Mouse (Mus musculus): Measurements from ENCODE around the gene Exoc6b.
A peak's percentile ranks its signal among the peaks of the same experiment; 100 is the strongest.
"Not testable (repeated sequence)": the region's sequence is repeated elsewhere in the genome, so short reads cannot be mapped to it uniquely, and the experiment has no call there.

Gene Exoc6b

DNA sequence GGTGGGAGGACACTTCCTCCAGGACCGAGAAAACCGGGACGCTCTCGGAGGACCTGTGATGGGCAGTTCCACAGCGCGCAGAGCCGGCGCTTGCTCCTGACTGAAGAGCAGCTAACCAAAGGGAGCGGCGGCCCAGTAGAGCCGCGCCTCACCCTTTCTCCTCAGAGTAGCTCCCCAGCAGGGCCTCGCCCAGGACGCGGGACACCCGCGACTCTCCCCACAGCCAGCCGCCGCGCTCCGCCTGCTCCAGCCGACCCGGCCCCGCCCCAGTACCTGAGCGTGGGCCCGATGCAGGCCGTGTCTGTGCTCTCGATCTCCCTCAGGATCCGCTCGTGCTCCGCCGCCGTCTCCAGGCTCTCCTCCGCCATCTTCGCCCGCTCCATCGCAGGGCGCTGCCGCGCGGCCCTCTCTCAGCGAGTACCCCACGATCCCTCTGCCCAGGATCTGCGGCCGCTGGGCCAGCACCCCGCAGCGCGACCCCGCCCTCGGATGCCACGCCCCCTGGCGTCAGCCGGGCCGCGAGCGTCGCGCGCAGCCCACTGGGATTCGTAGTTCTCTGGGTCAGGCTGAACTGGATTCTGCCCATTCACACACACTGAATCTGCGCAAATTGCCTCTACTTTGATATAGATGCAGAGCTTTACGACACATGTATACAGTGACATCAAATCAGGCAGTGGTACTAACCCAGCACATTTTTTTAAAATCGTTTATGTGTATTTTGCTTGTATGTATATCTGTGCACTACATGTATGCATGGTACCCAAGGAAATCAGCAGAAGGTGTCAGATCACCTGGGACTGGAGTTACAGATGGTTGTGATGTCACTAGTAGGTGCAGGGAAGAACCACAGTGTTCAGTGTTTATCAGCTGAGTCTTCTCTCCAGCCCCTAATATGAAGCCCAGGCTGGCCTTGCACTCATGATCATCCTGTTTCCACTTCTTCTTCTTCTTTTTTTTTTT lies at the start of gene Exoc6b:
Gene Exoc6b, minus strand, starts transcription at position 491 of the 963 bp plus-strand sequence.
- peak; percentile 87 for DNase-seq (ENCODE audit: inconsistent ontology term)

DNA sequence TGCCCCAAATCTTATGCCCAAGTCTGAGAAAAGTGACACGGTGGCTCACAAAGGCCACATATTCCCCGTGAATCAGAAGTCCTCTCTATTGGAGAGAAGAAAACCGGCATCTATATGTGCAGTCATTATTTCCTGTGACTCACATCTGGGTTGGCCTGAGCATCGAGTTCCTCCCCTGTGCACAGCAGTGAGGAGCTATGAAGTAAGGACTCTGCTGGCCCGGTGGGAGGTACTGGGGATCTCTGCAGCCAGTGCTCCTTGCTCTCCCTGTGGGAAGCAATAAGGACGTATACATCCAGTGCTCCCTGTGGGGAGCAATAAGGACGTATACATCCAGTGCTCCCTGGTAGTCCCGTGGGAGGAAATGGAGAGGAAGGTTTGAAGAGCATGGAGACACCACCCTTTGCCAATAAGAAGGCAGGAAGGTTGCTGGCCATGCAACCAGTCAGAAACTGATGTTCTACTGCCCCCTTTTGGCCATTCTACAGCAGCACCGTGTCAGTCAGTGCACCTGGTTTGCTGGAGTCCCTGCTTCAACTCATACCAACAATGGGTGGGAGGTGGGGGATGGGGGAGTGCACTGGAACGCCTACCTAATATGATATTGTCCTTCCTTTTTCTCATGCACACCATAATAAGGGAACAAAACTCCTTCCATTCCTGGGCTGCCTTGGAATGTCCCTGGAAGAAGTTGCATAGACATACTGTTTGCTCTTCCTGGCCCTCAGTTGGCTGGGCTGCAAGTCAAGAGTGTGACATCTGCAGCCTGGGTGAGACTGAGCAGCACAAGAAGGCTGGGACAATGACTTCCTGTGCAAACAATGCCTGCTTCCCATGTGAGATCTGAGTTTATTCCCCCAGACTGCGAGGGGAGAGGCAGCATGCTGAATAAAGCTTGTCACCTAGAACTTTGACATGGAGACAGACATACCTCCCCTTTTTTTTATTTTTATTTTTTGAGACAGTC lies 48.5 kb upstream of the Exoc6b start:
- peak; percentile 45 for DNase-seq (ENCODE audit: inconsistent ontology term)

DNA sequence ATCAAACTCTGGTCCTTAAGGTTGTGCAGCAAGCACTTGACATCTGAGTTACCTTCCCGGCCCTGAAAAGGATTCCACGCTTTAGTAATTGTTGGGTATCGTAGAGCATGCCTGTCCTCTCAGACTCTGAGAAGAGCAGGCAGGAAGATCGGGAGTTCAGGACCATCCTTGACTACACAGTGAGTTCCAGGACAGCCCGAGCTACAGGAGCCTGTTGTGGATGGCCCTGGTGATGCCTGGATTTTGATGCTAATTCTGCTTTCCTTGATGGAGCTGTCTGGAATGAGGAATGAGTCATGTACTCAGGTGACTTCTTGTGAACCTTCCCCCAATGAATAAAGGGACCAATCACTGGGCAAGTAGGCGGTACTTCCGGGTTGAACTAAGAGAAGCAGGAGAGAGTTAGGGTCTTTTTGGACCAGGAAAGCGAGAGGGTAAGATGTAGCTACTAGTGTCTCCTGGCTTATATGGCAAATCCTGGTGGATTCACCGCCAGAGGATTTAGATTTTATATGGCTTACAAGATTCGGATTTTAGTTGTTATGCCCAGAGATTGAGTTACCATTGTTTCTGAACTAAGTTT lies 35.8 kb upstream of the Exoc6b start:
- no peak for DNase-seq (ENCODE audit: inconsistent ontology term)

DNA sequence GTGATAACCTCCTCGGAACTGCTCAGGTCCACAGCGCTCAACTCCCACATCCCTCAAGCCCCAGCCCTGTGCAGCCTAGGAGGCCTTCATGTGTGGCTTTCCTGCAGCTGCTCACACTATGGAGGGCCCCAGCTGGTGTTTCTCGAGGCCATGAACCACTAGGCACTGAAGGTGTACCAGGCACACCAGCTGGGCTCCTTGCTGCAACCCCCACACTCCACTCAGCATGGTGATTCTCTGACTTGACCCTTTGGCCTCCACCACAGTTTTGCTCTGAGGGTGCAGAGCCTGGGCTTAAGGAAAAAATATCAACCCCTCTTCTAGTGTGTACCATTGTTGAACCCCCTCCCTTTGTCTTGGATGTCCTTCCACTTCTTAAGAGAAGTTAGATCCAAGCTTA lies 34.0 kb upstream of the Exoc6b start:
- DNase-seq (ENCODE audit: inconsistent ontology term): no peak

DNA sequence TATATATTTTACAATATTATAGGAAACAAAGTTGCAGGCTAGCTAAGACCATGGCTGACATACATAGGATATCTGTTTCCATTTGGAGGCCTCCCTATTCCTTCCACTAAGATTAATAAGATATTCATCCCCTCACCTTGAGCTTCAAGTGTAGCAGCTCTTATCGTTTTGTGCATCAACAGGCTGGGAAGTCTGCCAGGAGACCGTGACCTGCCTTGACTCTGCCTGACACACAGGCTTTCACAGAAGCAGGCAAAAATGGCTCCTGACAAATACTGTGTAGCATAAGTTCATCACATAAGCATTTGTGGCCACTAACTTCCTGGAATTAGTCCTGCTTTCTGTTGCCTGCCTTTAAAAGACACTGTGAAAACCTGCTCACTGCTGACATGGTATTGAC lies 27.1 kb upstream of the Exoc6b start:
- no peak for DNase-seq (ENCODE audit: inconsistent ontology term)

DNA sequence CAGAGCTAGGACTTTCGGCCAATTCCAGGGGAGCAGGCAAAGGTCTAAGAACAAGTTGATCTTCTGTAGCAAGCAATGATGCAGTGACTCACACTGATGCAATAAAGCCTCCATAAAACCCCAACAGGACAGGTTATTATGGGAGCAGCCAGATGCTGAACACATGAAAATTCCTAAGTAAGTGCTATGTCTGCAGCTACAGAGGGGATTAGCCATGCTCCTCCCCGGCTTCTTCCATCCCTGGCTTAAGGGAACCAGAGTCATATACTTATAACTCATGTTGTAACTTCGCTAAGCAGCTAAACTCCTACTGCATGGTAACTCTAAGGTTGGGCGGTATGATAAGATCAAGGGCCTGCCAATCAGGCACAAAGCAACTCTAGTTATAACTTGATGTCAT lies 18.1 kb upstream of the Exoc6b start:
- no peak for DNase-seq (ENCODE audit: inconsistent ontology term)

DNA sequence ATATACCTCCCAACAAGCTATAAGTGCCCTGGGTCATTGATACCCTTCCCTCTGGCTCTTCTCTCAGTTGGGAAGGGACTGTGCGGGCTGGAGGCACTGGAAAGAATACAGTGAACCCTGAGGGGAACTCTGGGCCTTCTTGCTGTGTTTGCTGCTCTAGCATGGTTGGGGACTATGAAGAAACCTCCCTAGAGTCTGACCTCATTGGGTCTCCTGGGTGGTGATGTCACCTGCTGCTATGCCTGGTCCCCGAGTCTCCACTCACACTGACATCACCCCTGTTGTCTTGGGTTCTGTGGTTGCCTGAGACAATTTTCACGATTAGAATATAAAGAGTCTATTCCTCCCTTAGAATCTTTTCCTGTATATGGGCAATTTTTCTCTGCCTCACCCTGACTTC lies 17.3 kb upstream of the Exoc6b start:
- no peak for DNase-seq (ENCODE audit: inconsistent ontology term)

DNA sequence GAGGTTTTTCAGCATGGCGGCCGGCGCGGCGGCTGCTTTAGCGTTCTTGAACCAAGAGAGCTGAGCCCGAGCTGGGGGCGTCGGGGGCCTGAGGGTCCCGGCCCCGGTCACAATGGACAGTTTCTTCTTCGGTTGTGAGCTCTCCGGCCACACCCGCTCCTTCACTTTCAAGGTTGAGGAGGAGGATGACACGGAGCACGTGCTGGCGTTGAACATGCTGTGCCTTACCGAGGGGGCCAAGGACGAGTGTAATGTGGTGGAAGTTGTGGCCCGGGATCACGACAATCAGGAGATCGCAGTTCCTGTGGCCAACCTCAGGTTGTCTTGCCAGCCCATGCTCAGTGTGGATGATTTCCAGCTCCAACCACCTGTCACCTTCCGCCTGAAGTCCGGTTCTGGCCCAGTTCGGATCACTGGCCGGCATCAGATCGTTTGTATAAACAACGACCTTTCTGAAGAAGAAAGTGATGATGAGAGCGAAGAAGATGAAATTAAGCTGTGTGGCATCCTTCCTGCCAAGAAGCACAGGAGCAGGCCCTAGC lies 6.9 kb upstream of the Exoc6b start:
- DNase-seq (ENCODE audit: inconsistent ontology term): not testable (repeated sequence)

DNA sequence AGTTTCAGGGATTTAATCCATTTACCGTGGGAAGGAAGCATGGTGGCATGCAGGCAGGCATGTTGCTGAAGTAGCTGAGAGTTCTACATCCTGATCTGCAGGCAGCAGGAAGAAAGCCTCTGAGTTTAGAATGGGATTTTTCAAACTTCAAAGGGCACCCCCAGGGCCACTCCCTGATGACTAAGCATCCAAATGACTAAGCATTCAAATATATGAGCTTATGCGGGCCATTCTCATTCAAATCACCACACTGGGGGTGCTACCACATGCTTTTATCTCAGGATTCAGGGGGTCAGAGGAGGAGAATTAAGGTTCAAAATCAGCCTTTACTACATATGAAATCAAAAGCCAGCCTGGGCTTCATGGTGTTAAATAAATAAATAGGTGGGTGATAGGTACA lies 5.7 kb upstream of the Exoc6b start:
- DNase-seq (ENCODE audit: inconsistent ontology term): peak; percentile 69

DNA sequence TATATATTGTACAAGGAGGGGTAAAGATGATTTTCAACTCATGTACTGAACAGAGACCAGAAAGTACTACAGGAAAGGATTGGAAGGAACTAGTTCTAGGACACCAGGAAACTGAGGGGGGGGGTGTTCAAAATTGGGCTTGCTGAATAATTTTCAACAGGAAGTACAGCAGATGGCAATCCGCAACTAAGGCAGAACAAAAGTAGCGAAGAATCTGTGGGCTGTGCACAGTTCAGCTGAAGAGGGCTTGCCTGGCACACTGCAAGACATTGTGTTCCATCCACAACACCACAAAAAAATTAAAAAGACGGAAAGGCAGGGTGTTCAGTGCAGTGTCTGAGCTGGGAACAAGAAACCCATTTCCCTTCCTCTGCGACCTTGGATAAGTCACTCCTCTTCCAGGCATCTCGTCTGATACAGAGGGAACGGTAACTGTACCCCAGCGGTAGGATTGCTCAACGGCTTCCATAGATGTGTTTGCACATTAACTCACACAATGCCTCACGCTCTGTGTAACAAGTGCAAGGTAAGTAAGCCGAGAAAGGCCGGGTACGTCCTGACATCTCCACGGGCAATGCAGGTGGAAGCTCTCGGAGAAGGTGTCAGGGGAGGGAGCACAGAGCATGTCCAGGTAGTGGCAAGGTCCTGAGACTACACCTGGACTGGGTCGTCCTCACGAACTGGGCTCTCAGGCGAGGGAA lies 841 bp downstream of the Exoc6b start:
- DNase-seq (ENCODE audit: inconsistent ontology term): peak; percentile 32

DNA sequence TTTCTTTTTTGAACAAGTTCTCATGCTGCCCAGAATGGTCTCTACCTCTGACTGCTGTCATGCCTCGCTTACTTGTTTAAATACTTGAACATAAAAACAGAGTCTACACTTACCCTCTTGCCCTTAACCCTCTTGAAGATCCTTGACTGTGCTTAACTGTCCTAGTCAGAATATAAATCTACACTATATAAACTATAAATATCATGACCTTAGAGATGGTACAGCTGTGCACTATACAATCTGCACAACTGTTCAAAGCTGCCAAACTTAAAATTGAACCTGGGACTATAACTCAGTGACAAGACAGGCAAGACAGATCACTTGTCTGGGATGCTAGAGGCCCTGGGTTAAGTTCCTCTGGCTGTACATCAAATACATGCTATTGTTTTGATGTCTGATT lies 11.7 kb downstream of the Exoc6b start:
- DNase-seq (ENCODE audit: inconsistent ontology term): no peak

DNA sequence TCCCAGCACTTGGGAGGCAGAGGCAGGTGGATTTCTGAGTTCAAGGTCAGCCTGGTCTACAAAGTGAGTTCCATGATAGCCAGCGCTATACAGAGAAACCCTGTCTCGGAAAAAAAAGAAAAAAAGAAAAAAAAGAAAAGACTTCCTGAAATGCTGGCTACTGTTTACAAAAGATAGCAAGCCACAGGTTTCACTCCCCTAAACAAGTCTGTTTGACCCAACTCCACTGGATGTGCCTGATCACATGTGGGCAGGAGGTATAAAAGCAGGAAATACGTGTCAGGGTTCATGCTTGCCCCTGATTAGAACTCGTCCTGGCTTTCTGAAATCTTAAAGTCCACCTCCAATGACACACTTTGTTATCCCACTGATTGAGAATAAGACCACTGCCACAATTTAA lies 18.2 kb downstream of the Exoc6b start:
- no peak for DNase-seq (ENCODE audit: inconsistent ontology term)

DNA sequence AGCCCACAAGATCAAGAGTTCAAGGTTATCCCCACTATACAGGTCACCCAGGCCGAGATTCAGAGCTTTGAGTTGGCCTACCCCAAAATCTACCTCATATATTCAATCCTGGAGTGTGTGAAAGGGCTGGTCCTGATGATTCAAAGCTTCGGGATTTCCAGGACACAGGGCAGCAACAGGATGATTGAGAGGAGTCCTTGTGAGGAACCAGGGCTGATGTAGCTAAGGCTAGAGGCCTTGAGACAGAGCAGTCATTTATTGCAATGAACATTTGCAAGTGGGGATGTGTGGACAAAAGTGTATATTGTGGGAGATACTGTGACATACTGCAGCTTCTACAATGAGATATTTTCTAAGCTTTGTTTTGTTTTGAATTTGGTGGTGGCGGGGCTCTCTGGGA lies 22.8 kb downstream of the Exoc6b start:
- DNase-seq (ENCODE audit: inconsistent ontology term): no peak

DNA sequence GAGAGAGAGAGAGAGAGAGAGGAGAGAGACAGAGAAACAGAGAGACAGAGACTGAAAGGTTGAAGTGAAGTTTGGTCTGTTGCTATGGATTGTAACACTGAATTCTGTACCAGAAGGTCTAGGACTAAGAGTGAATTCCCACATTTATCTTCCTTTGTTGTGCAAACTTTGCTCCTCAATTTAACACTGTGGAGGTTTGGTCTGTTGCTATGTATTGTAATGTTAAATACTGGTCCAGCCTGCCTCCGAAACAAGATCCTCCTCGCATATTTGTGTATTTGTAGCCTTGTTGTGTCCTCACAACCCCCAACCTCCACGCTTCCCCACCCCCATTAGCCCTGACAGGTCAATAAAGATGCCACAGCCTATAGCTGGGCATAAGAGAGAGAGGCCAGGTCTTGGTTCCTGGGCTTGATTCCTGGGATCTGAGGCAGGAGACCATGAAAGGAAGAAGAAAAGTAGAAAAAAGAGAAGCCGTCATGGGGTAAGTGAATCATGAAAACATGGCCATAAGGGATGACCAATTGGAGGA lies 24.6 kb downstream of the Exoc6b start:
- no peak for DNase-seq (ENCODE audit: inconsistent ontology term)

DNA sequence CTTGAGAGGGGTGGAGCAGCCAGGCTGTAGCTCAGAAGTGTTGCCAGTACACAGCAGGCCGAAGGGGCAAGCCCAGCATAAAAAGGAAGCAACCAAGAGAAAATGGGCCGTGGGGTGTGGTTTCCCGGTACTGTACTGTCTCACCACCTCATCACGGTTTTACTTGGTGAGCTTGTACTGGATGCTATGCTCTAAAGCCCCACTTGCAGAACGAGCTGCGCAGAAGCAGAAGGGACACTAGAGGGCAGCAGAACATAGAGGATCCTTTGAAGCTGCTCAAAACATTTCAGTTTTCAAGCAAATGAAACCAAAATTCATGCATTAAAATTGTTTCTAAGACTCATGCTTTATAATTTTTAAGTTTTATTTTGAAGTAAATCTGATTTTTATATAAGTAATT lies 31.6 kb downstream of the Exoc6b start:
- DNase-seq (ENCODE audit: inconsistent ontology term): peak; percentile 58

DNA sequence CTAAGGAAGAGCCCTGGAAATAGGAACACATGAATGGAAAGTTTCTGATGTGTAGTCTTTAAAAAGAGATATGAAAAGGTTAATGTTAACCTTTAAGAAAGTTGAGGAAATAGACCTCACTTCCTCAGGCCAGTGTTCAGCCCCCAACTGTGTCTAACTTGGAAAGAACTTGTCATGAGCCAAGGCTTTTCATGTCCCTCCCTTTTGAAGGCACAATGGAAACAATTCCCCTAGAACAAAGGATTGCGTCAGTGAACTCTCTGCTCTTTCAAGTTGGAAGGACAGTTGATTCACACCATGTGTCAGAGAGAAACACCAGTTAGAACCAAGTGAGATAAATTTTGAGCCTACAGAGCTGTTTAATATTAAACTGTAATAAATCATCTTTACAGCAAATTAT lies 39.6 kb downstream of the Exoc6b start:
- peak; percentile 58 for DNase-seq (ENCODE audit: inconsistent ontology term)

DNA sequence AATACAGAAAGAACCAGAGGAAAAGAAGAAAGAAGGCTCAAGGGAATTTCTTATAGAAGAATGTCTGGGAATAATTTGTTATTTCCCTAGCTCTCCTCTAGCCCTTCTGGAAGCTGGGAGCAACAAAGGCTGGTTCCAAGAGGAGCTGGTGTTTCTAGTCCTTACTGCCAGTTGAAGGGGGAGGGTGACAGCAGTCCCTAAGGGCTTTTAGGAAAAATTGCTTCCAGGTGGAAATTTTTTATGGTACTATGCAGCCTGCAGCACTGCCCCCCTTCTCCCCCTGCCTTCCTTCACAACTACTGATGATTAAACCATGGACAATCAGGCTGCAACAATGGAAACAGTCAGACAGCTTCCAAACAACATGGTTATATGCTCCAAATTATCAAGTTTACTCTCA lies 44.9 kb downstream of the Exoc6b start:
- DNase-seq (ENCODE audit: inconsistent ontology term): peak; percentile 11

DNA sequence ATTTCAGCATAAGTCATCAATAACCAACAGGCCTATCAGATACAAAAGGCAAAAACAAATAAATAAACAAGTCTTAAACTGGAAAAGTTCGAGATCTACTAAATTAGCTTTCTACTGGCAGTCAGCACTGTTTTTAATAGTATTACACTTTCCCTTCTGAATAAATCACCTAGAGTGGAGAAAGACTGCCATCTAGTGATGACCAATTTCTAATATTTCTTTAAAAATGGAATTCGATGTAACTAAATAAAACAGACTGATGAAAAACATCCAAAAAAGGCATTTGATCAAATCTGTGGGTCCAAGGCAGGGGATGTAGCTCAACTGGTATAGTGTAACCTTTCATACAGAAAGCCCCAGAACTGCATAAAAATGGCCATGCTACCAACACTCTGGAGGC lies 52.3 kb downstream of the Exoc6b start:
- DNase-seq (ENCODE audit: inconsistent ontology term): peak; percentile 27

DNA sequence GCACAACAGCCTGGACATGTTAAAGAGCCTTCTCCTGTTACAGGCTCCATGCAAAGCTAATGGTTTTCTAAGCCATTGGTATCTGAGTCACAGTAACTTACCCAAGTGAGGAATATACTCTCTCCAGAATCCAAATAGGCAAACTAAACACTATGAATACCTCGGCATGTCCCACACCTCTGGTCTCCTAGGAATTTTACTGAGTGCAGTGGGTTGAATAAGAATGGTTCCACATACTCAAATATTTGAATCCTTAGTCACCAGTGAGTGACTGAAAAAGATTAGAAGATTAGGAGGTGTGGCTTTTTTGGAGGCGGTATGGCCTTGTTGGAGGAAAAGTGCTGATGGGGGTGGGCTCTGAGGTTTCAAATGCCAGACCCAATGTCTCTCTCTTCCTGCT lies 55.4 kb downstream of the Exoc6b start:
- peak; percentile 68 for DNase-seq (ENCODE audit: inconsistent ontology term)

DNA sequence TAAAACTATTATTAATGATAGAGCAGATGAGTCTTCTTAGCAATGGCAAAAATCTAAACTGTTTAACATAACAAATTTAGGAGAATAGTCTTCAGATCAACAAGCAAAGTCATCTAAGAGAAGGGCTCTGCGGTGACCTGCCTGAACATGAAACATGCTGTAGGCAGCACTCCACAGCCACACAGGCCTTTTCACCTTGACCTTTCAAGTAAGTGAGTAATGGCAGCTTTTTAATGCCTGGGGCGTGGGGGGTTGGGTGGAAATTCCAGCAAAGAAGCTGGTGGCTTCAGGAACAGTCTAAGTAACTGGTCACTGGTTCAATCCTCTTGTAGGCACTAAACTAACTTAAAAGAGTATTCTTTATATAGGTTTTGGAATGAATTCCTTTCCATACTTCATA lies 58.9 kb downstream of the Exoc6b start:
- no peak for DNase-seq (ENCODE audit: inconsistent ontology term)

DNA sequence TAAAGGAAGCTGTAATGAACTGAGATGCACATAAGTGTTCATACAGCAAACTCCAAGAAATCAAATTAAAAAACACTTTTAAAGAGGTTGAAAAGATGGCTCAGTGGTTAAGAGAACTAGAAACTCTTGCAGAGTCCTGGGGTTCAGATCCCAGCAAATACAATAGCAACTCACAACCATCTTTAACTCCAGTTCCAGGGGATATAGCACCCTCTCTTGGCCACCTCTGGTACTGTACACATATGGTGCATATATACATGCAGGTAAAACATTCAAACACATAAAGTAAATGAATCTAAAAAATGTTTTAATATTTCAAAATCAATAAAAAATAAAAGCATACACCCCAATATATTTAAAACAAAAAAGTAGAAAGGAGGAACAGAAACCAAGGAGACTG lies 73.9 kb downstream of the Exoc6b start:
- no peak for DNase-seq (ENCODE audit: inconsistent ontology term)

Data from Muller cell, postnatal 12 days (primary cell).